Mouse (Mus musculus) liver, embryonic 15.5 days (tissue): ENCODE results near the gene Vmn1r36. TPM values are rescaled to one million over a fixed set of nuclear protein-coding genes. Genes with fewer than 3 reads are reported as not detected.
"Not testable (repeated sequence)": the region's sequence is repeated elsewhere in the genome, so short reads cannot be mapped to it uniquely, and the experiment has no call there.

Experiments
- ATAC-seq: fragments of 200-750 bp; cut with Nextera tagmentation; 2 replicates; pipeline ENCODE4 v1.8.0; 2017; ENCODE audit warnings: moderate number of reproducible peaks, mild to moderate bottlenecking, moderate library complexity; ENCODE audit not compliant: insufficient read depth
- H3K27ac ChIP-seq: fragments of 300-500 bp; sonication (generic); replicated peaks from 2 replicates; pipeline ENCODE4 v1.5.1; 2015; ENCODE audit warnings: mild to moderate bottlenecking, inconsistent platforms
- H3K27me3 ChIP-seq: fragments of 300-500 bp; sonication (generic); 2 replicates; pipeline ENCODE4 v1.6.1; 2015; ENCODE audit warnings: mild to moderate bottlenecking, inconsistent platforms
- H3K36me3 ChIP-seq: fragments of 300-500 bp; sonication (generic); replicated peaks from 2 replicates; pipeline ENCODE4 v1.6.1; 2015; ENCODE audit warnings: moderate library complexity, mild to moderate bottlenecking, inconsistent platforms
- H3K4me1 ChIP-seq: fragments of 300-500 bp; sonication (generic); replicated peaks from 2 replicates; pipeline ENCODE4 v1.6.1; 2015; ENCODE audit warnings: inconsistent platforms
- H3K4me2 ChIP-seq: fragments of 300-500 bp; sonication (generic); 2 replicates; pipeline ENCODE4 v1.6.1; 2015; ENCODE audit warnings: moderate library complexity, mild to moderate bottlenecking, inconsistent platforms
- H3K4me3 ChIP-seq: fragments of 300-500 bp; sonication (generic); replicated peaks from 2 replicates; pipeline ENCODE4 v1.5.1; 2015; ENCODE audit warnings: mild to moderate bottlenecking, inconsistent platforms
- H3K9ac ChIP-seq: fragments of 300-500 bp; sonication (generic); 2 replicates; pipeline ENCODE4 v1.6.1; 2015; ENCODE audit warnings: moderate library complexity, mild to moderate bottlenecking, inconsistent platforms
- H3K9me3 ChIP-seq: fragments of 300-500 bp; sonication (generic); replicated peaks from 2 replicates; pipeline ENCODE4 v1.6.1; 2016; ENCODE audit warnings: inconsistent platforms
- WGBS: fragments of 180-500 bp; shearing (Covaris S2); methylation state at CpG from one replicate; pipeline ENCODE4 v1.1.7; 2015; ENCODE audit warnings: mixed read lengths; ENCODE audit not compliant: insufficient replicate concordance; 5-methylcytosine and 5-hydroxymethylcytosine counted together
- polyA plus RNA-seq: library from polyadenylated mRNA; unstranded; fragments of >200 nt; fragmentation: Nextera tagmentation; extraction: Ambion mirVana; gene quantifications from 2 replicates; pipeline ENCODE4 v1.2.1, GENCODE M21; 2015

Gene Vmn1r36
- polyA plus RNA-seq: not detected in 2 replicates

GRCm38 (mm10) chr6:66719068-66719467, at the start of gene Vmn1r36:
Vmn1r36 (minus strand) TSS chr6:66719168.
- H3K36me3 ChIP-seq, ATAC-seq, H3K9me3 ChIP-seq, H3K27ac ChIP-seq, H3K4me1 ChIP-seq, H3K27me3 ChIP-seq, H3K9ac ChIP-seq, H3K4me2 ChIP-seq, H3K4me3 ChIP-seq: not testable (repeated sequence)
- 32% methylated on average over 2 of the region's 2 CpGs for WGBS

- H3K27ac ChIP-seq, H3K27me3 ChIP-seq, ATAC-seq, H3K4me1 ChIP-seq, H3K4me3 ChIP-seq, H3K9ac ChIP-seq, H3K9me3 ChIP-seq, H3K36me3 ChIP-seq, H3K4me2 ChIP-seq: not testable (repeated sequence)
Observed at GRCm38 (mm10) chr6:66729082-66729481, 10.1 kb upstream of the Vmn1r36 start, which contains the start of gene Vmn1r37. Vmn1r37 (plus strand) TSS chr6:66729382.

DNA sequence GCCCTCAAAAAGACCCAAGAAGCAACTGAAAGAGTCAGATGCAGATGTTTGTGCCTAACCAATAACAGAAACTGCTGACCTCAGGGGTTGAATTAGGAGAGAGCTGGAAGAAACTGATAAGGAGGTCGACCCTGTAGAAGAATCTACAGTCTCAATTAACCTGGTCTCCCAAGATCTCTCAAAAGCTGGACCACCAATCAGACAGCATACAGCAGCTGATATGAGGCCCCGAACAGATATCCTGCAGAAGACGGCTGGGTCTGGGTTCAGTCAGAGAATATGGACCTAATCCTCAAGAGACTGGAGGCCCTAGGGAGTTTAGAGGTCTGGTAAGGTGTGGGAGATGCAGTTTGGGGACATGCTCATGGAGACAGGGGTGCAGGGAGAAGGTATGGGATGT, 5.1 kb downstream of the Vmn1r36 start:
- no peak overlapping the region for H3K4me3 ChIP-seq
- no peaks in the 10 kb centered on the region for H3K27me3 ChIP-seq
- ATAC-seq: peak; percentile 62
- no peak overlapping the region for H3K9ac ChIP-seq
- H3K9me3 ChIP-seq: no peaks in the 10 kb centered on the region
- no peaks in the 10 kb centered on the region for H3K4me1 ChIP-seq
- H3K4me2 ChIP-seq: no peak overlapping the region
- H3K27ac ChIP-seq: no peak overlapping the region
- 9% methylated on average over 3 of the region's 3 CpGs for WGBS
- no peaks in the 10 kb centered on the region for H3K36me3 ChIP-seq

GRCm38 (mm10) chr6:66708901-66709300, 10.1 kb downstream of the Vmn1r36 start:
- ATAC-seq: no peak
- no peak overlapping the region for H3K4me2 ChIP-seq

DNA sequence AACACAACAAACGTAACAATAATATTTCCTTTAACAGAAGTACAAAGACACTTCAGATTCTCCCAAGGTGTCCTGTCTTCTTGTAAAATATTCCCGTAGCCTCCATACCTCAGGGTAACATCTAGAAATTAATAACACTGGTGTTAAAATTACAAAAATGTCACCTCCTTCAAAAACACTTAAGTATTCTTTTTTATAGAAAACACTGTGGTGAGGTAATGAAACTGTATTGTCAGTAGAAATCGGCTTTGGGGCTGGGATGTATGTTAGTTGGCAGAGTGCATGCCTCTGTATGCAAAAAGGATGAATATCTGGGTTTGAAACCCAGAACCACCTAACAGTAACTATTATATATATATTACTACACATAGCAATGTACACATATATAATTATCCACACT, 33.2 kb downstream of the Vmn1r36 start, which contains the start of gene Vmn1r35:
Vmn1r35 (minus strand) TSS at position 101 of the 400 bp plus-strand sequence.
- H3K27me3 ChIP-seq: no peaks in the 10 kb centered on the region
- H3K9ac ChIP-seq: no peak within 1 kb of the TSS
- no peak for ATAC-seq
- no peak within 1 kb of the TSS for H3K4me2 ChIP-seq
- H3K36me3 ChIP-seq: no peaks in the 10 kb centered on the region
- no peaks in the 10 kb centered on the region for H3K9me3 ChIP-seq
- H3K27ac ChIP-seq: no peak within 1 kb of the TSS
- WGBS: 58% methylated on average over 3 of the region's 3 CpGs
- H3K4me3 ChIP-seq: no peak within 1 kb of the TSS
- H3K4me1 ChIP-seq: no peaks in the 10 kb centered on the region

More at GRCm38 (mm10) chr6:66708901-66709300, 10.1 kb downstream of the Vmn1r36 start:
- H3K27ac ChIP-seq: no peak overlapping the region
- no peak overlapping the region for H3K4me3 ChIP-seq
- no peak overlapping the region for H3K9ac ChIP-seq
- H3K4me1 ChIP-seq: no peaks in the 10 kb centered on the region
- no peaks in the 10 kb centered on the region for H3K36me3 ChIP-seq
- H3K9me3 ChIP-seq: no peaks in the 10 kb centered on the region
- H3K27me3 ChIP-seq: no peaks in the 10 kb centered on the region

Other genes with a start within 250 kb of the Vmn1r36 start
- gene Mad2l1, start 183.8 kb downstream of the Vmn1r36 start, polyA plus RNA-seq: 62.1 and 68.9 TPM in 2 replicates
- gene Vmn1r32, start 159.1 kb downstream of the Vmn1r36 start, polyA plus RNA-seq: 0.03 and 0.06 TPM in 2 replicates
- gene Vmn1r33, start 100.9 kb downstream of the Vmn1r36 start, polyA plus RNA-seq: not detected in 2 replicates
- not detected in 2 replicates for gene Vmn1r34, start 75.3 kb downstream of the Vmn1r36 start, polyA plus RNA-seq
- not detected in 2 replicates for gene Vmn1r35, start 33.3 kb downstream of the Vmn1r36 start, polyA plus RNA-seq
- not detected in 2 replicates for gene Vmn1r37, start 10.2 kb upstream of the Vmn1r36 start, polyA plus RNA-seq
- gene Vmn1r38, start 63.5 kb upstream of the Vmn1r36 start, polyA plus RNA-seq: not detected in 2 replicates
- not detected in 2 replicates for gene Vmn1r39, start 91.4 kb upstream of the Vmn1r36 start, polyA plus RNA-seq
- gene Gng12, start 177.2 kb upstream of the Vmn1r36 start, polyA plus RNA-seq: 27.8 and 31.2 TPM in 2 replicates